Mouse (Mus musculus) midbrain, postnatal 0 days (tissue): ENCODE data around the gene Prnd. TPM values are rescaled to one million over a fixed set of nuclear protein-coding genes. Genes with fewer than 3 reads are reported as not detected.

Experiments used
- ATAC-seq: fragments of 200-750 bp; cut with Nextera tagmentation; 2 replicates; pipeline ENCODE4 v1.8.0; 2017; ENCODE audit warnings: moderate number of reproducible peaks, mild to moderate bottlenecking, moderate TSS enrichment, moderate library complexity; ENCODE audit not compliant: low FRiP score
- DNase-seq: peaks from one replicate; pipeline ENCODE4 v3.0.0-alpha.2; 2015; ENCODE audit warnings: low spot score
- H3K27ac ChIP-seq: fragments of 300-500 bp; sonication (generic); 2 replicates; pipeline ENCODE4 v1.5.1; 2014; ENCODE audit warnings: low read depth, mild to moderate bottlenecking, low read length, mixed read lengths
- H3K27me3 ChIP-seq: fragments of 300-500 bp; sonication (generic); 2 replicates; pipeline ENCODE4 v1.6.1; 2014; ENCODE audit warnings: low read length, control low read depth, mixed read lengths; ENCODE audit not compliant: insufficient read depth
- H3K36me3 ChIP-seq: fragments of 300-500 bp; sonication (generic); 2 replicates; pipeline ENCODE4 v1.6.1; 2014; ENCODE audit warnings: low read length, control low read depth, mixed read lengths; ENCODE audit not compliant: insufficient read depth
- H3K4me1 ChIP-seq: fragments of 300-500 bp; sonication (generic); 2 replicates; pipeline ENCODE4 v1.6.1; 2014; ENCODE audit warnings: mild to moderate bottlenecking, control low read depth, antibody characterized with exemption, low read length, mixed read lengths; ENCODE audit not compliant: insufficient read depth
- H3K4me2 ChIP-seq: fragments of 300-500 bp; sonication (generic); 2 replicates; pipeline ENCODE4 v1.6.1; 2014; ENCODE audit warnings: low read depth, mild to moderate bottlenecking, low read length, mixed read lengths; ENCODE audit not compliant: poor library complexity, severe bottlenecking
- H3K4me3 ChIP-seq: fragments of 300-500 bp; sonication (generic); 2 replicates; pipeline ENCODE4 v1.5.1; 2014; ENCODE audit warnings: low read depth, mild to moderate bottlenecking, low read length, moderate library complexity
- H3K9ac ChIP-seq: fragments of 300-500 bp; sonication (generic); replicated peaks from 2 replicates; pipeline ENCODE4 v1.6.1; 2014; ENCODE audit warnings: mild to moderate bottlenecking, low read length, moderate library complexity, mixed read lengths; ENCODE audit not compliant: poor library complexity, severe bottlenecking
- H3K9me3 ChIP-seq: fragments of 300-500 bp; sonication (generic); 2 replicates; pipeline ENCODE4 v1.6.1; 2016; ENCODE audit warnings: low read length, control low read depth
- CTCF ChIP-seq: IDR thresholded peaks from 2 replicates; pipeline ENCODE4 v1.5.1; 2016; ENCODE audit warnings: antibody characterized with exemption, mild to moderate bottlenecking
- WGBS: fragments of 180-500 bp; shearing (Covaris S2); extraction: QIAGEN DNeasy Blood & Tissue Kit; methylation state at CpG from one replicate; pipeline ENCODE4 v1.1.7; 2014; 5-methylcytosine and 5-hydroxymethylcytosine counted together
- polyA plus RNA-seq: library from polyadenylated mRNA; unstranded; fragments of >200 nt; fragmentation: Nextera tagmentation; extraction: Ambion mirVana; gene quantifications from 2 replicates; pipeline ENCODE4 v1.2.1, GENCODE M21; 2015
- total RNA-seq: library from RNA; depleted of rRNA; stranded (reverse); fragments of >200 nt; gene quantifications from 2 replicates; pipeline ENCODE4 v1.2.3, GENCODE M21; 2014

The Prnd gene
- total and polyA plus RNA-seq, 2 experiments from 2014 or later = 2.5 to 4.8 TPM

DNA sequence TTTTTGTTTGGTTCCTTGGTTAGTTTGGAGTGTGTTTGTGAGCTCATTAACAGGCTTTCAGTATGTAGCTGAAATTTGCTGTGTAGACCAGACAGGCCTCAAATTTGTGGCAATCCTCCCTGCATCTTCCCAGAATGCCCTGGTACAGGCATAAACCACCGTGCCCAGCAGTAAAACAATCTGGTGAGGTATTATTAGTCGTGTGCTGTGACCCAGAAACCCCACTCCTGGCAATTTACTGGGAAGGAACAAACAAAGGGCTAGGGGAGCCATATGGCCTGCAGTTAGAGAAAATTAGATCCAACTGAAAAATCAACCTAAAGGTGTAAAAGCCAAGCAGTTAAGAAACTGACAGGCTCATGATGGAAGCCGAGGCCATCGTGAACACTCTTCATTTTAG is 39.3 kb upstream of the Prnd start:
- H3K9ac ChIP-seq = peak overlapping the region; percentile 91; the same call in 1 of the 2 replicates
- peak overlapping the region; percentile 65 for H3K4me2 ChIP-seq
- ATAC-seq = no peak
- H3K4me1 ChIP-seq = peaks cover 11% of the 10 kb centered on the region
- WGBS = 37% methylated on average over 4 of the region's 4 CpGs
- H3K27me3 ChIP-seq = no peaks in the 10 kb centered on the region
- H3K36me3 ChIP-seq = peaks cover 6% of the 10 kb centered on the region
- peak overlapping the region; percentile 18; the same call in 1 of the 2 replicates for H3K27ac ChIP-seq
- peak; percentile 43 for DNase-seq
- TF ChIP-seq CTCF = no peak
- H3K4me3 ChIP-seq = peak overlapping the region; percentile 75
- H3K9me3 ChIP-seq = no peaks in the 10 kb centered on the region; the same call in 1 of the 2 replicates

DNA sequence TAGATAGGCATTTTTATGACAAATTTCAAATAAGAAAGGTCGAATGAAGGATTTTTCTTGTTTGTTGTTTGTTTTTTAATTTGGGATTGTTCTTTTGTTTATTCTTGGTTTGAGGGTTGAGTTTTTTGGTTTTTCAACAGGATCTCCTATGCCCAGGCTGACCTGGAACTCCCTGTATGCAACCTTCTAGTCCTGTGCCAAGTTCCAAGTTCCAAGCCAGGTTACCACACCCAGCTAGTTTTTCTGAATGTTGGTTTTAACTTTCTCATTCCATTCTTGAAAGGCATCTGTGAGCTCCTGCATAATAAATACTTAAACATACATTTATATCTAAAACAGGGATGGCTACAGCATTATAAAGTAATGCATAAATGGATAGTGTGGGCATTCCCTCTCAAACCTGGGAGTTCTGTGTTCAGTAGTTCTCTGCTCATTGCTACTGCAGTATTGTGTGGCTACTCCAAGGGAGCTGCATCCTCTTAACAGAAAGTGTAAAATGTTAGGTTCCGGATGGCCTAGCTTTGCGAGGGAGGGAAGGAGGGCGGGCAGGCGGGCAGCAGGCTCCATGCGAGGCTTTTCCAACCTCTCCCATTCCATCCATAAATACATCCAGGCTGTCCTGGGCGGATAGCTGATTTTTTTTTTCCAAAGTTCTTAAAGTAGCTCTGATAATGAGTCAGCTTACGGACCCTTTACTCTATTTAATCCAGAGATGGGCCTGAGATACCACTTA is 38.0 kb upstream of the Prnd start:
- ATAC-seq (no peak), DNase-seq (no peak)
- Histone ChIP-seq H3K4me1 (peaks cover 11% of the 10 kb centered on the region), H3K9me3 (no peaks in the 10 kb centered on the region; the same call in 1 of the 2 replicates), H3K27me3 (no peaks in the 10 kb centered on the region), H3K4me2 (peak overlapping the region; percentile 65), H3K36me3 (peaks cover 9% of the 10 kb centered on the region), H3K4me3 (no peak overlapping the region), H3K27ac (no peak overlapping the region), H3K9ac (0 out of 2 replicates have a peak overlapping the region, but pooled peaks have one; percentile 8)
- no peak for TF ChIP-seq CTCF
- WGBS = 85% methylated on average over 8 of the region's 8 CpGs

DNA sequence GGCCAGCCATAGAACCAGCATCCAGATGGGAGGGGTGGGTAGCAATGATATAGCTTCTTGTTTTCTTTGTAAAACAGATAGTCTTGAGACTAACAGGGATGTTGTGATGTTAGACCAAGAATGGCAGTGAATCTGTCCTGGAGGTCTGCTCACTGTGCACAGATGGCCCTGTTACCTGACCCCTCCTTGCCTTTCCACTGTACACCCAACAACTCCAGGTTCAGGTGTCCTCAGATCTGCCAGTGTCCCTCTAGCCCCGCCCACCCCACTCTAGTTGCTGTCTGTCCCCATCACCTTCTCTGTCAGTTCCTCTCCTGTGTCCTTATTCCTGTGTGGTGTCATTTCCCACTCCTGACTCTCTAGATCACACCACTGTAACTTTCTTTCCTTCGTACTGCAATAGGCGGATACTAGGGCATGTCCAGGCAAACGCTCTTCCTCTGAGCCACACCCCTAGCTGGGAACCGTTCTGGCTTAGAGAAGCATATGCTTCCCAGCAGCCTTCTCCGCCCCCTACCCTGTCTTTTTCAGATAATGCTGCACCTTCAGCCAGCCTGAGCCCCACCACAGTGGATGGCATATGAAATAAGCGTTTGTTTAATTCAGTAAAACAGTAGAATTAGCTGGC is 18.3 kb upstream of the Prnd start:
- Histone ChIP-seq H3K9ac (no peak overlapping the region), H3K27ac (no peak overlapping the region; the same call in 1 of the 2 replicates)

DNA sequence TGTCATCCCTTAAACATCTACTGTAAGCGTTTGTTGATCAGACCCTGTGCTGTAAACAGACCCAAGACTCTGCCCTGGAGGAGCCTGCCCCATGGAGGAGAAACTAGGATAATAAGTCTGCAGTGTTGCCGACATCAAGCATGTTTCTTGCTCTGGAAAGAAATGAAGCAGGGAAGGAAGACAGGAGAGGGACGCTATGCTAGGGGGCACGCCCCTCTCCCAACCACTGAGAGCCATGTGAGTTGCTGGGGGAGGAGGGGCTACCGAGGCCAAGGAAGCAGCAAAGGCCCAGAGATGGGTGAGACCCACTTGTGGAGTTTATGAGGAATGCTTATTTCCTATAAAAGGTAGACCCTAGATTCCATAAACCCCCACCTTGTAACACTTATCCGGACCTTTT is 17.6 kb upstream of the Prnd start:
- H3K9ac ChIP-seq = no peak overlapping the region
- 30% methylated on average over 6 of the region's 6 CpGs for WGBS
- H3K4me1 ChIP-seq = no peaks in the 10 kb centered on the region; the same call in 1 of the 2 replicates
- peaks cover 20% of the 10 kb centered on the region for H3K36me3 ChIP-seq
- no peak for TF ChIP-seq CTCF
- ATAC-seq (no peak; the same call in 1 of the 2 replicates), DNase-seq (no peak)
- H3K27me3 ChIP-seq = no peaks in the 10 kb centered on the region
- no peaks in the 10 kb centered on the region for H3K9me3 ChIP-seq
- H3K4me2 ChIP-seq = no peak overlapping the region
- H3K27ac ChIP-seq = peak overlapping the region; percentile 62
- no peak overlapping the region for H3K4me3 ChIP-seq

More for the DNA sequence above, 18.3 kb upstream of the Prnd start:
- no peak overlapping the region for H3K4me3 ChIP-seq
- ATAC-seq (no peak), DNase-seq (no peak)
- no peak for TF ChIP-seq CTCF
- no peak overlapping the region for H3K4me2 ChIP-seq
- H3K9me3 ChIP-seq = no peaks in the 10 kb centered on the region
- no peaks in the 10 kb centered on the region for H3K27me3 ChIP-seq
- WGBS = 67% methylated on average over 7 of the region's 7 CpGs
- H3K4me1 ChIP-seq = no peaks in the 10 kb centered on the region; the same call in 1 of the 2 replicates
- H3K36me3 ChIP-seq = peaks cover 14% of the 10 kb centered on the region

DNA sequence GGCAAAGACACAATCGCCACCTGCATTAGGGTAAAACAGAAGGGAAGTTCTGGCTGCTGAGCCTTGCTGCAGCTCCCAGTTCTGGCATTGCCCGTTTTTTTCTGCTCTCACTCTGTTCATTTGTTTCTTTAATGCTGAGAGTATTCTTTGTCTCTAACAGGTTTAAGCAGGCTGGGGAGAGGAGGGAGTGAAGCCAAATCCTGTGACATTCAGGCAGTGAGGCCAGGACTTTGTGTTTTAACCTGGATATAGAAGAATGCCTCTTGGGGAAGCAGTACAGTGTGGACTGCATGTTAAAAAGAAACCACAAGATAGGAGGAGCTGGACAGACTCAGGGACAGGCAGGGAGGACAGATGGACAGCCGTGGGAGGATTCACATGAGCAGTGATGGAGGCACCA is 17.1 kb upstream of the Prnd start:
- no peaks in the 10 kb centered on the region; the same call in 1 of the 2 replicates for H3K4me1 ChIP-seq
- peak; percentile 67 for ATAC-seq
- WGBS = 47% methylated on average over 3 of the region's 3 CpGs
- peaks cover 22% of the 10 kb centered on the region for H3K36me3 ChIP-seq
- no peak for TF ChIP-seq CTCF
- no peak overlapping the region for H3K4me2 ChIP-seq
- no peak overlapping the region for H3K4me3 ChIP-seq
- no peaks in the 10 kb centered on the region for H3K9me3 ChIP-seq
- peak; percentile 32 for DNase-seq
- peak overlapping the region; percentile 62 for H3K27ac ChIP-seq
- H3K9ac ChIP-seq = no peak overlapping the region
- H3K27me3 ChIP-seq = no peaks in the 10 kb centered on the region

DNA sequence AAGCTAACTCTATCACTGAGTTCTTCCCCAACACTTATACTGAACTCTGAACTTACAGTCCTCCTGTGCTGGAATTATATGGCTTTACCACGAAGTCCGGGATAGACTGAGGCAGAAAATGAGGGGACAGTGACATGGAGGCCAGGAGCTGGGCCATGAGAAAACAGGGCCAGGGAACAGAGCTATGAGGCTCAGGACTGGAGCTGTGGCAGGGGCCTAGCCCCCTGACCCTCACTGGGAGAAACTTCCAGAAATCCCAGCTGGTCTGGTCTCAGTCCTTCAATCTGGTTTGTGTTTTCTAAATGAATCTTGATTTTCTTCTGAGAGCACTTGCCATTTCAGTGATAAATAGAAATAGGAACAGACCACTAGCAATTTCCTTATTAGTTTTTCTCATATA is 16.4 kb upstream of the Prnd start:
- 0 out of 2 replicates have a peak overlapping the region, but pooled peaks have one; percentile 38 for H3K27ac ChIP-seq
- no peaks in the 10 kb centered on the region; the same call in 1 of the 2 replicates for H3K4me1 ChIP-seq
- H3K4me3 ChIP-seq = no peak overlapping the region
- TF ChIP-seq CTCF = no peak
- H3K9ac ChIP-seq = no peak overlapping the region
- no peaks in the 10 kb centered on the region for H3K9me3 ChIP-seq
- ATAC-seq (no peak), DNase-seq (no peak)
- H3K36me3 ChIP-seq = peaks cover 22% of the 10 kb centered on the region
- H3K27me3 ChIP-seq = no peaks in the 10 kb centered on the region
- H3K4me2 ChIP-seq = no peak overlapping the region
- 95% methylated on average over 2 of the region's 2 CpGs for WGBS
